Mouse (Mus musculus) hindbrain, embryonic 15.5 days (tissue): Measurements from ENCODE around the gene Gja8. TPM values are rescaled to one million over a fixed set of nuclear protein-coding genes. Genes with fewer than 3 reads are reported as not detected.
A peak's percentile ranks its signal among the peaks of the same experiment; 100 is the strongest.

ENCODE experiments used
- ATAC-seq: fragments of 200-750 bp; cut with Nextera tagmentation; 2 replicates; pipeline ENCODE4 v1.8.0; 2017; ENCODE audit warnings: low read depth, moderate number of reproducible peaks, moderate TSS enrichment; ENCODE audit not compliant: low FRiP score
- H3K27ac ChIP-seq: fragments of 300-500 bp; sonication (generic); replicated peaks from 2 replicates; pipeline ENCODE4 v1.5.1; 2015; ENCODE audit warnings: mild to moderate bottlenecking, inconsistent platforms
- H3K27me3 ChIP-seq: fragments of 300-500 bp; sonication (generic); 2 replicates; pipeline ENCODE4 v1.6.1; 2015; ENCODE audit warnings: control low read depth, inconsistent platforms
- H3K36me3 ChIP-seq: fragments of 300-500 bp; sonication (generic); 2 replicates; pipeline ENCODE4 v1.6.1; 2015; ENCODE audit warnings: control low read depth, inconsistent platforms
- H3K4me1 ChIP-seq: fragments of 300-500 bp; sonication (generic); replicated peaks from 2 replicates; pipeline ENCODE4 v1.6.1; 2015; ENCODE audit warnings: control low read depth, inconsistent platforms
- H3K4me2 ChIP-seq: fragments of 300-500 bp; sonication (generic); 2 replicates; pipeline ENCODE4 v1.6.1; 2015; ENCODE audit warnings: moderate library complexity, mild to moderate bottlenecking, inconsistent platforms
- H3K4me3 ChIP-seq: fragments of 300-500 bp; sonication (generic); 2 replicates; pipeline ENCODE4 v1.5.1; 2015; ENCODE audit warnings: mild to moderate bottlenecking, inconsistent platforms
- H3K9ac ChIP-seq: fragments of 300-500 bp; sonication (generic); 2 replicates; pipeline ENCODE4 v1.6.1; 2015; ENCODE audit warnings: inconsistent platforms
- H3K9me3 ChIP-seq: fragments of 300-500 bp; sonication (generic); 2 replicates; pipeline ENCODE4 v1.6.1; 2016; ENCODE audit warnings: control low read depth, inconsistent platforms
- WGBS: fragments of 180-500 bp; shearing (Covaris S2); methylation state at CpG from one replicate; pipeline ENCODE4 v1.1.7; 2015; 5-methylcytosine and 5-hydroxymethylcytosine counted together
- polyA plus RNA-seq: library from polyadenylated mRNA; unstranded; fragments of >200 nt; fragmentation: Nextera tagmentation; extraction: Ambion mirVana; gene quantifications from 2 replicates; pipeline ENCODE4 v1.2.1, GENCODE M21; 2015

The Gja8 gene
- polyA plus RNA-seq, 1 experiment from 2014 or later, result not detected

GRCm38 (mm10) chr3:96920991-96921390 lies 4.8 kb downstream of the Gja8 start:
- WGBS, result 81% methylated on average over 7 of the region's 7 CpGs
- no peak for ATAC-seq
- Histone ChIP-seq H3K27me3 (no peaks in the 10 kb centered on the region), H3K36me3 (no peaks in the 10 kb centered on the region), H3K4me3 (no peak overlapping the region), H3K4me2 (no peak overlapping the region), H3K9me3 (no peaks in the 10 kb centered on the region), H3K9ac (no peak overlapping the region), H3K27ac (no peak overlapping the region), H3K4me1 (no peaks in the 10 kb centered on the region)

- H3K27me3 ChIP-seq, result peaks cover 10% of the 10 kb centered on the region; the same call in 1 of the 2 replicates
- H3K36me3 ChIP-seq, result no peaks in the 10 kb centered on the region
- no peaks in the 10 kb centered on the region for H3K9me3 ChIP-seq
- peak overlapping the region; percentile 71 for H3K4me2 ChIP-seq
- H3K9ac ChIP-seq, result peak overlapping the region; percentile 91
- peak overlapping the region; percentile 86 for H3K4me3 ChIP-seq
- peaks cover 15% of the 10 kb centered on the region for H3K4me1 ChIP-seq
- ATAC-seq, result peak; percentile 31; the same call in 1 of the 2 replicates
- no peak overlapping the region for H3K27ac ChIP-seq
- 47% methylated on average over 9 of the region's 9 CpGs for WGBS
Measured at GRCm38 (mm10) chr3:96905592-96905991, 20.2 kb downstream of the Gja8 start.

- ATAC-seq, result peak; percentile 98
- peak within 1 kb of the TSS; percentile 71 for H3K4me2 ChIP-seq
- H3K4me3 ChIP-seq, result peak within 1 kb of the TSS; percentile 86
- H3K27ac ChIP-seq, result peak within 1 kb of the TSS; percentile 71
- H3K27me3 ChIP-seq, result peaks cover 10% of the 10 kb centered on the region; the same call in 1 of the 2 replicates
- WGBS, result under 1% methylated on average over 40 of the region's 40 CpGs
- H3K9ac ChIP-seq, result peak within 1 kb of the TSS; percentile 91
- peaks cover 15% of the 10 kb centered on the region for H3K4me1 ChIP-seq
- H3K9me3 ChIP-seq, result no peaks in the 10 kb centered on the region
- no peaks in the 10 kb centered on the region for H3K36me3 ChIP-seq
Measured at GRCm38 (mm10) chr3:96904851-96905541, 20.8 kb downstream of the Gja8 start, which contains the start of gene Gpr89. TSS of gene Gpr89 (minus strand) at chr3:96905346.

- H3K4me1 ChIP-seq, result peaks cover 15% of the 10 kb centered on the region
- H3K9ac ChIP-seq, result peak within 1 kb of the TSS; percentile 91
- peak within 1 kb of the TSS; percentile 71 for H3K4me2 ChIP-seq
- H3K27ac ChIP-seq, result peak within 1 kb of the TSS; percentile 71
- H3K4me3 ChIP-seq, result peak within 1 kb of the TSS; percentile 86
- no peaks in the 10 kb centered on the region for H3K9me3 ChIP-seq
- no peaks in the 10 kb centered on the region for H3K36me3 ChIP-seq
- peaks cover 10% of the 10 kb centered on the region; the same call in 1 of the 2 replicates for H3K27me3 ChIP-seq
- no peak for ATAC-seq
- 14% methylated on average over 14 of the region's 14 CpGs for WGBS
Measured at GRCm38 (mm10) chr3:96904393-96904792, 21.4 kb downstream of the Gja8 start, which contains the start of gene Gja5. TSS of gene Gja5 (plus strand) at chr3:96904693.

GRCm38 (mm10) chr3:96902336-96902999 lies 23.4 kb downstream of the Gja8 start:
- Histone ChIP-seq H3K4me1 (peaks cover 15% of the 10 kb centered on the region), H3K4me3 (no peak overlapping the region), H3K4me2 (no peak overlapping the region), H3K9me3 (no peaks in the 10 kb centered on the region), H3K36me3 (peaks cover 8% of the 10 kb centered on the region), H3K9ac (no peak overlapping the region), H3K27me3 (peaks cover 5% of the 10 kb centered on the region; the same call in 1 of the 2 replicates), H3K27ac (no peak overlapping the region)
- no peak for ATAC-seq
- WGBS, result 90% methylated on average over 4 of the region's 4 CpGs

GRCm38 (mm10) chr3:96883690-96884089 lies 42.1 kb downstream of the Gja8 start:
- H3K36me3 ChIP-seq, result peaks cover 49% of the 10 kb centered on the region
- no peak overlapping the region for H3K9ac ChIP-seq
- H3K4me1 ChIP-seq, result no peaks in the 10 kb centered on the region
- no peak overlapping the region for H3K4me2 ChIP-seq
- no peaks in the 10 kb centered on the region for H3K9me3 ChIP-seq
- no peaks in the 10 kb centered on the region for H3K27me3 ChIP-seq
- H3K4me3 ChIP-seq, result no peak overlapping the region
- H3K27ac ChIP-seq, result no peak overlapping the region
- ATAC-seq, result no peak
- WGBS, result 93% methylated on average over 7 of the region's 7 CpGs

- no peak for ATAC-seq
- Histone ChIP-seq H3K4me1 (no peaks in the 10 kb centered on the region), H3K9ac (no peak overlapping the region), H3K27ac (no peak overlapping the region), H3K4me2 (no peak overlapping the region), H3K9me3 (no peaks in the 10 kb centered on the region), H3K4me3 (no peak overlapping the region), H3K27me3 (no peaks in the 10 kb centered on the region), H3K36me3 (peaks cover 45% of the 10 kb centered on the region)
- 96% methylated on average over 14 of the region's 14 CpGs for WGBS
Measured at GRCm38 (mm10) chr3:96882061-96882849, 43.6 kb downstream of the Gja8 start.

GRCm38 (mm10) chr3:96881557-96881956 lies 44.3 kb downstream of the Gja8 start:
- Histone ChIP-seq H3K4me1 (no peaks in the 10 kb centered on the region), H3K27ac (no peak overlapping the region), H3K27me3 (no peaks in the 10 kb centered on the region), H3K4me3 (no peak overlapping the region), H3K9ac (no peak overlapping the region), H3K9me3 (no peaks in the 10 kb centered on the region), H3K36me3 (peaks cover 43% of the 10 kb centered on the region), H3K4me2 (no peak overlapping the region)
- 83% methylated on average over 6 of the region's 6 CpGs for WGBS
- ATAC-seq, result no peak

GRCm38 (mm10) chr3:96880385-96880784 lies 45.4 kb downstream of the Gja8 start:
- ATAC-seq, result no peak
- H3K9ac ChIP-seq, result no peak overlapping the region
- no peak overlapping the region for H3K27ac ChIP-seq

GRCm38 (mm10) chr3:96879536-96879935 lies 46.3 kb downstream of the Gja8 start:
- Histone ChIP-seq H3K4me2 (no peak overlapping the region), H3K27ac (no peak overlapping the region), H3K9ac (no peak overlapping the region), H3K36me3 (peaks cover 42% of the 10 kb centered on the region), H3K4me3 (no peak overlapping the region), H3K9me3 (no peaks in the 10 kb centered on the region), H3K4me1 (no peaks in the 10 kb centered on the region), H3K27me3 (no peaks in the 10 kb centered on the region)
- ATAC-seq, result no peak
- 92% methylated on average over 9 of the region's 9 CpGs for WGBS

More at GRCm38 (mm10) chr3:96880385-96880784, 45.4 kb downstream of the Gja8 start:
- H3K27me3 ChIP-seq, result no peaks in the 10 kb centered on the region
- no peaks in the 10 kb centered on the region for H3K4me1 ChIP-seq
- H3K36me3 ChIP-seq, result peaks cover 38% of the 10 kb centered on the region
- H3K4me3 ChIP-seq, result no peak overlapping the region
- WGBS, result 87% methylated on average over 4 of the region's 4 CpGs
- H3K9me3 ChIP-seq, result no peaks in the 10 kb centered on the region
- no peak overlapping the region for H3K4me2 ChIP-seq

GRCm38 (mm10) chr3:96874808-96875571 lies 50.8 kb downstream of the Gja8 start:
- 92% methylated on average over 7 of the region's 7 CpGs for WGBS
- Histone ChIP-seq H3K4me1 (no peaks in the 10 kb centered on the region), H3K36me3 (peaks cover 59% of the 10 kb centered on the region)

More at GRCm38 (mm10) chr3:96874808-96875571, 50.8 kb downstream of the Gja8 start:
- Histone ChIP-seq H3K9ac (no peak overlapping the region), H3K27ac (no peak overlapping the region), H3K4me2 (no peak overlapping the region), H3K4me3 (no peak overlapping the region), H3K9me3 (no peaks in the 10 kb centered on the region), H3K27me3 (no peaks in the 10 kb centered on the region)
- no peak for ATAC-seq
